Mouse (Mus musculus): ENCODE results near the gene Fgfrl1. TPM values are rescaled to one million over a fixed set of nuclear protein-coding genes. Genes with fewer than 3 reads are reported as not detected.

Gene Fgfrl1
- polyA plus RNA-seq, 1 experiment from 2014 or later = 26.8 TPM

- H3K4me3 ChIP-seq (replicated peaks) = no peak overlapping the region
- H3K27ac ChIP-seq = no peak overlapping the region
- no peak overlapping the region for H3K9ac ChIP-seq
- 88% methylated on average over 1 of the region's 1 CpGs for WGBS
- no peak for ATAC-seq (replicated peaks; ENCODE audit: low FRiP score)
- no peaks in the 10 kb centered on the region for H3K9me3 ChIP-seq (replicated peaks)
- H3K36me3 ChIP-seq = peaks cover 42% of the 10 kb centered on the region
- H3K4me2 ChIP-seq = no peak overlapping the region
- peaks cover 9% of the 10 kb centered on the region for H3K4me1 ChIP-seq
- no peaks in the 10 kb centered on the region for H3K27me3 ChIP-seq
Measured at GRCm38 (mm10) chr5:108708419-108708818, 16.2 kb downstream of the Fgfrl1 start.

- Histone ChIP-seq H3K27ac (no peak overlapping the region), H3K4me3 (replicated peaks) (no peak overlapping the region), H3K27me3 (no peaks in the 10 kb centered on the region), H3K4me2 (no peak overlapping the region), H3K9ac (no peak overlapping the region), H3K36me3 (peaks cover 42% of the 10 kb centered on the region), H3K4me1 (0 out of 2 replicates have a peak, but pooled peaks cover 5% of the 10 kb centered on the region), H3K9me3 (replicated peaks) (no peaks in the 10 kb centered on the region)
- ATAC-seq (replicated peaks; ENCODE audit: low FRiP score) = 0 out of 2 replicates have a peak, but pooled peaks have one; percentile 15
- WGBS = 42% methylated on average over 6 of the region's 6 CpGs
Measured at GRCm38 (mm10) chr5:108708981-108709731, 17.0 kb downstream of the Fgfrl1 start.

GRCm38 (mm10) chr5:108711968-108712367, 19.8 kb downstream of the Fgfrl1 start:
- Histone ChIP-seq H3K9ac (no peak overlapping the region), H3K36me3 (peaks cover 16% of the 10 kb centered on the region), H3K9me3 (replicated peaks) (no peaks in the 10 kb centered on the region), H3K4me3 (replicated peaks) (no peak overlapping the region), H3K27me3 (no peaks in the 10 kb centered on the region), H3K27ac (no peak overlapping the region), H3K4me2 (no peak overlapping the region), H3K4me1 (0 out of 2 replicates have a peak, but pooled peaks cover 3% of the 10 kb centered on the region)
- WGBS = 76% methylated on average over 6 of the region's 6 CpGs
- ATAC-seq (replicated peaks; ENCODE audit: low FRiP score) = no peak

GRCm38 (mm10) chr5:108713096-108713495, 20.9 kb downstream of the Fgfrl1 start:
- Histone ChIP-seq H3K36me3 (0 out of 2 replicates have a peak, but pooled peaks cover 5% of the 10 kb centered on the region), H3K4me3 (replicated peaks) (no peak overlapping the region), H3K9ac (no peak overlapping the region), H3K4me2 (no peak overlapping the region), H3K4me1 (peaks cover 7% of the 10 kb centered on the region), H3K27me3 (no peaks in the 10 kb centered on the region), H3K9me3 (replicated peaks) (no peaks in the 10 kb centered on the region), H3K27ac (no peak overlapping the region)
- 94% methylated on average over 2 of the region's 2 CpGs for WGBS
- no peak for ATAC-seq (replicated peaks; ENCODE audit: low FRiP score)

GRCm38 (mm10) chr5:108713691-108714090, 21.5 kb downstream of the Fgfrl1 start:
- Histone ChIP-seq H3K4me3 (replicated peaks) (no peak overlapping the region), H3K9me3 (replicated peaks) (no peaks in the 10 kb centered on the region), H3K9ac (no peak overlapping the region), H3K27me3 (no peaks in the 10 kb centered on the region), H3K27ac (no peak overlapping the region), H3K4me1 (peaks cover 12% of the 10 kb centered on the region), H3K4me2 (no peak overlapping the region), H3K36me3 (0 out of 2 replicates have a peak, but pooled peaks cover under 1% of the 10 kb centered on the region)
- ATAC-seq (replicated peaks; ENCODE audit: low FRiP score) = no peak

GRCm38 (mm10) chr5:108714149-108714548, 22.0 kb downstream of the Fgfrl1 start:
- Histone ChIP-seq H3K27ac (no peak overlapping the region), H3K9ac (no peak overlapping the region), H3K4me1 (peaks cover 12% of the 10 kb centered on the region), H3K4me2 (no peak overlapping the region), H3K4me3 (replicated peaks) (no peak overlapping the region), H3K9me3 (replicated peaks) (no peaks in the 10 kb centered on the region), H3K27me3 (no peaks in the 10 kb centered on the region), H3K36me3 (no peaks in the 10 kb centered on the region)
- no peak for ATAC-seq (replicated peaks; ENCODE audit: low FRiP score)
- 63% methylated on average over 6 of the region's 6 CpGs for WGBS

- Histone ChIP-seq H3K4me3 (replicated peaks) (no peak overlapping the region), H3K9ac (no peak overlapping the region), H3K36me3 (no peaks in the 10 kb centered on the region), H3K4me2 (no peak overlapping the region), H3K9me3 (replicated peaks) (no peaks in the 10 kb centered on the region), H3K27me3 (no peaks in the 10 kb centered on the region), H3K27ac (no peak overlapping the region), H3K4me1 (peaks cover 12% of the 10 kb centered on the region)
- no peak for ATAC-seq (replicated peaks; ENCODE audit: low FRiP score)
- WGBS = 86% methylated on average over 1 of the region's 1 CpGs
Measured at GRCm38 (mm10) chr5:108715974-108716373, 23.8 kb downstream of the Fgfrl1 start.

GRCm38 (mm10) chr5:108718051-108718450, 25.9 kb downstream of the Fgfrl1 start:
- H3K4me1 ChIP-seq = peaks cover 12% of the 10 kb centered on the region
- H3K4me2 ChIP-seq = no peak overlapping the region
- no peak overlapping the region for H3K4me3 ChIP-seq (replicated peaks)
- H3K27me3 ChIP-seq = no peaks in the 10 kb centered on the region
- no peaks in the 10 kb centered on the region for H3K9me3 ChIP-seq (replicated peaks)
- WGBS = 29% methylated on average over 4 of the region's 4 CpGs
- H3K36me3 ChIP-seq = no peaks in the 10 kb centered on the region
- H3K9ac ChIP-seq = no peak overlapping the region
- no peak for ATAC-seq (replicated peaks; ENCODE audit: low FRiP score)
- H3K27ac ChIP-seq = peak overlapping the region; percentile 54; the same call in 1 of the 2 replicates

- H3K4me2 ChIP-seq = no peak overlapping the region
- no peaks in the 10 kb centered on the region for H3K36me3 ChIP-seq
- H3K4me1 ChIP-seq = peaks cover 9% of the 10 kb centered on the region
- no peak overlapping the region for H3K9ac ChIP-seq
- no peak overlapping the region for H3K4me3 ChIP-seq (replicated peaks)
- 76% methylated on average over 7 of the region's 7 CpGs for WGBS
- ATAC-seq (replicated peaks; ENCODE audit: low FRiP score) = no peak
- no peaks in the 10 kb centered on the region for H3K27me3 ChIP-seq
- H3K27ac ChIP-seq = no peak overlapping the region
- no peaks in the 10 kb centered on the region for H3K9me3 ChIP-seq (replicated peaks)
Measured at GRCm38 (mm10) chr5:108719761-108720160, 27.6 kb downstream of the Fgfrl1 start.

- Histone ChIP-seq H3K4me3 (replicated peaks) (no peak overlapping the region), H3K4me2 (no peak overlapping the region)
Measured at GRCm38 (mm10) chr5:108724006-108724405, 31.8 kb downstream of the Fgfrl1 start.

GRCm38 (mm10) chr5:108726557-108727248, 34.5 kb downstream of the Fgfrl1 start:
- H3K9ac ChIP-seq = no peak overlapping the region
- WGBS = 23% methylated on average over 5 of the region's 5 CpGs
- no peak overlapping the region for H3K27ac ChIP-seq
- no peak overlapping the region for H3K4me3 ChIP-seq (replicated peaks)
- no peak overlapping the region for H3K4me2 ChIP-seq
- H3K9me3 ChIP-seq (replicated peaks) = no peaks in the 10 kb centered on the region
- no peaks in the 10 kb centered on the region for H3K27me3 ChIP-seq
- H3K36me3 ChIP-seq = no peaks in the 10 kb centered on the region
- H3K4me1 ChIP-seq = no peaks in the 10 kb centered on the region
- peak; percentile 92 for ATAC-seq (replicated peaks; ENCODE audit: low FRiP score)

More at GRCm38 (mm10) chr5:108724006-108724405, 31.8 kb downstream of the Fgfrl1 start:
- no peaks in the 10 kb centered on the region for H3K27me3 ChIP-seq
- WGBS = 66% methylated on average over 2 of the region's 2 CpGs
- no peaks in the 10 kb centered on the region for H3K36me3 ChIP-seq
- no peaks in the 10 kb centered on the region for H3K4me1 ChIP-seq
- no peak for ATAC-seq (replicated peaks; ENCODE audit: low FRiP score)
- H3K9me3 ChIP-seq (replicated peaks) = no peaks in the 10 kb centered on the region
- H3K27ac ChIP-seq = no peak overlapping the region
- no peak overlapping the region for H3K9ac ChIP-seq

GRCm38 (mm10) chr5:108727425-108727824, 35.2 kb downstream of the Fgfrl1 start:
- no peak for ATAC-seq (replicated peaks; ENCODE audit: low FRiP score)
- Histone ChIP-seq H3K4me2 (no peak overlapping the region), H3K9ac (no peak overlapping the region), H3K4me3 (replicated peaks) (no peak overlapping the region), H3K4me1 (no peaks in the 10 kb centered on the region), H3K27ac (no peak overlapping the region), H3K27me3 (no peaks in the 10 kb centered on the region), H3K9me3 (replicated peaks) (no peaks in the 10 kb centered on the region), H3K36me3 (no peaks in the 10 kb centered on the region)
- WGBS = 88% methylated on average over 1 of the region's 1 CpGs
